Mouse (Mus musculus) hindbrain, postnatal 0 days (tissue): ENCODE measurements around the gene Olfr984. TPM values are rescaled to one million over a fixed set of nuclear protein-coding genes. Genes with fewer than 3 reads are reported as not detected.

Source experiments
- ATAC-seq: fragments of 200-750 bp; cut with Nextera tagmentation; 2 replicates; pipeline ENCODE4 v1.8.0; 2017; ENCODE audit warnings: mild to moderate bottlenecking, moderate TSS enrichment, moderate library complexity
- DNase-seq: peaks from one replicate; pipeline ENCODE4 v3.0.0-alpha.2; 2015; ENCODE audit warnings: low spot score
- H3K27ac ChIP-seq: fragments of 300-500 bp; sonication (generic); 2 replicates; pipeline ENCODE4 v1.5.1; 2014; ENCODE audit warnings: mild to moderate bottlenecking
- H3K27me3 ChIP-seq: fragments of 300-500 bp; sonication (generic); 2 replicates; pipeline ENCODE4 v1.6.1; 2014; ENCODE audit warnings: low read length, mixed read lengths; ENCODE audit not compliant: insufficient read depth
- H3K36me3 ChIP-seq: fragments of 300-500 bp; sonication (generic); 2 replicates; pipeline ENCODE4 v1.6.1; 2014; ENCODE audit warnings: low read length, mixed read lengths; ENCODE audit not compliant: insufficient read depth
- H3K4me1 ChIP-seq: fragments of 300-500 bp; sonication (generic); 2 replicates; pipeline ENCODE4 v1.6.1; 2014; ENCODE audit warnings: antibody characterized with exemption, low read length, mixed read lengths; ENCODE audit not compliant: insufficient read depth
- H3K4me2 ChIP-seq: fragments of 300-500 bp; sonication (generic); 2 replicates; pipeline ENCODE4 v1.6.1; 2014; ENCODE audit warnings: low read depth, mild to moderate bottlenecking, low read length, moderate library complexity, mixed read lengths
- H3K4me3 ChIP-seq: fragments of 300-500 bp; sonication (generic); 2 replicates; pipeline ENCODE4 v1.5.1; 2014; ENCODE audit warnings: low read length
- H3K9ac ChIP-seq: fragments of 300-500 bp; sonication (generic); replicated peaks from 2 replicates; pipeline ENCODE4 v1.6.1; 2014; ENCODE audit warnings: mild to moderate bottlenecking, low read length, moderate library complexity, mixed read lengths
- H3K9me3 ChIP-seq: fragments of 300-500 bp; sonication (generic); 2 replicates; pipeline ENCODE4 v1.6.1; 2016; ENCODE audit warnings: low read length, mixed read lengths
- CTCF ChIP-seq: IDR thresholded peaks from 2 replicates; pipeline ENCODE4 v1.5.1; 2016; ENCODE audit warnings: antibody characterized with exemption, control low read depth, low read depth
- WGBS: fragments of 180-500 bp; shearing (Covaris S2); extraction: QIAGEN DNeasy Blood & Tissue Kit; methylation state at CpG from one replicate; pipeline ENCODE4 v1.1.7; 2014; 5-methylcytosine and 5-hydroxymethylcytosine counted together
- polyA plus RNA-seq: library from polyadenylated mRNA; unstranded; fragments of >200 nt; fragmentation: Nextera tagmentation; extraction: Ambion mirVana; gene quantifications from 2 replicates; pipeline ENCODE4 v1.2.1, GENCODE M21; 2015
- total RNA-seq: library from RNA; depleted of rRNA; stranded (reverse); fragments of >200 nt; gene quantifications from 2 replicates; pipeline ENCODE4 v1.2.3, GENCODE M21; 2014; rRNA removed

Olfr984 gene
- total and polyA plus RNA-seq, 2 experiments from 2014 or later, result not detected

GRCm38 (mm10) chr9:40117287-40117659, 3.3 kb upstream of the Olfr984 start:
- 66% methylated on average over 5 of the region's 5 CpGs for WGBS
- Histone ChIP-seq H3K27me3 (no peaks in the 10 kb centered on the region), H3K27ac (no peak overlapping the region), H3K9ac (no peak overlapping the region), H3K4me2 (no peak overlapping the region), H3K36me3 (no peaks in the 10 kb centered on the region), H3K9me3 (no peaks in the 10 kb centered on the region), H3K4me3 (no peak overlapping the region), H3K4me1 (no peaks in the 10 kb centered on the region)
- no peak for ATAC-seq
- no peak for TF ChIP-seq CTCF
- no peak for DNase-seq

GRCm38 (mm10) chr9:40116645-40117286, 2.8 kb upstream of the Olfr984 start:
- Histone ChIP-seq H3K4me1 (no peaks in the 10 kb centered on the region), H3K36me3 (no peaks in the 10 kb centered on the region), H3K27me3 (no peaks in the 10 kb centered on the region), H3K9me3 (no peaks in the 10 kb centered on the region), H3K4me2 (no peak overlapping the region), H3K27ac (no peak overlapping the region), H3K4me3 (no peak overlapping the region), H3K9ac (no peak overlapping the region)
- WGBS, result 62% methylated on average over 10 of the region's 10 CpGs
- TF ChIP-seq CTCF, result no peak
- no peak for ATAC-seq
- DNase-seq, result no peak

GRCm38 (mm10) chr9:40094769-40095168, 19.2 kb downstream of the Olfr984 start:
- 56% methylated on average over 3 of the region's 3 CpGs for WGBS
- no peak for DNase-seq
- Histone ChIP-seq H3K9me3 (no peaks in the 10 kb centered on the region), H3K36me3 (no peaks in the 10 kb centered on the region), H3K4me1 (no peaks in the 10 kb centered on the region), H3K4me3 (no peak overlapping the region), H3K4me2 (no peak overlapping the region), H3K27ac (no peak overlapping the region), H3K27me3 (no peaks in the 10 kb centered on the region), H3K9ac (no peak overlapping the region)
- ATAC-seq, result no peak
- TF ChIP-seq CTCF, result no peak

- TF ChIP-seq CTCF, result no peak
- no peak within 1 kb of the TSS for H3K4me3 ChIP-seq
- DNase-seq (no peak), ATAC-seq (no peak)
- WGBS, result 85% methylated on average over 2 of the region's 2 CpGs
- no peak within 1 kb of the TSS for H3K4me2 ChIP-seq
- no peaks in the 10 kb centered on the region for H3K4me1 ChIP-seq
- H3K27me3 ChIP-seq, result no peaks in the 10 kb centered on the region
- no peak within 1 kb of the TSS for H3K9ac ChIP-seq
- no peak within 1 kb of the TSS for H3K27ac ChIP-seq
- no peaks in the 10 kb centered on the region for H3K36me3 ChIP-seq
- no peaks in the 10 kb centered on the region for H3K9me3 ChIP-seq
These were observed 20.5 kb downstream of the Olfr984 start, which contains the start of gene Olfr983 for GRCm38 (mm10) chr9:40093495-40093894. TSS of gene Olfr983 (minus strand) at chr9:40093595.

- TF ChIP-seq CTCF, result no peak
- no peaks in the 10 kb centered on the region for H3K9me3 ChIP-seq
- 80% methylated on average over 2 of the region's 2 CpGs for whole genome bisulfite sequencing
- no peak within 1 kb of the TSS for H3K4me3 ChIP-seq
- H3K27ac ChIP-seq, result no peak within 1 kb of the TSS
- H3K4me1 ChIP-seq, result no peaks in the 10 kb centered on the region
- DNase-seq (no peak), ATAC-seq (no peak)
- no peak within 1 kb of the TSS for H3K4me2 ChIP-seq
- H3K36me3 ChIP-seq, result no peaks in the 10 kb centered on the region
- no peak within 1 kb of the TSS for H3K9ac ChIP-seq
- H3K27me3 ChIP-seq, result no peaks in the 10 kb centered on the region
These were observed 40.5 kb downstream of the Olfr984 start, which contains the start of gene Olfr982 for GRCm38 (mm10) chr9:40073529-40073928. TSS of gene Olfr982 (plus strand) at chr9:40073829.

- TF ChIP-seq CTCF, result no peak
- no peaks in the 10 kb centered on the region for H3K4me1 ChIP-seq
- no peak overlapping the region for H3K27ac ChIP-seq
- H3K9ac ChIP-seq, result no peak overlapping the region
- H3K36me3 ChIP-seq, result no peaks in the 10 kb centered on the region
- no peaks in the 10 kb centered on the region for H3K27me3 ChIP-seq
- DNase-seq (no peak), ATAC-seq (no peak)
- no peak overlapping the region for H3K4me3 ChIP-seq
- WGBS, result 93% methylated on average over 19 of the region's 19 CpGs
- no peak overlapping the region for H3K4me2 ChIP-seq
- H3K9me3 ChIP-seq, result no peaks in the 10 kb centered on the region
These were observed 63.9 kb downstream of the Olfr984 start for GRCm38 (mm10) chr9:40050138-40050537.

Other genes starting within 250 kb of the Olfr984 start
- gene Olfr972, start 247.8 kb downstream of the Olfr984 start, total RNA-seq, result not detected in 2 replicates
- not detected in 2 replicates for gene Olfr972, start 247.8 kb downstream of the Olfr984 start, polyA plus RNA-seq
- not detected in 2 replicates for gene Olfr229, start 206.9 kb downstream of the Olfr984 start, total RNA-seq
- not detected in 2 replicates for gene Olfr229, start 206.9 kb downstream of the Olfr984 start, polyA plus RNA-seq
- not detected in 2 replicates for gene Olfr974, start 176.7 kb downstream of the Olfr984 start, total RNA-seq
- gene Olfr974, start 176.7 kb downstream of the Olfr984 start, polyA plus RNA-seq, result not detected in 2 replicates
- gene Olfr975, start 162.2 kb downstream of the Olfr984 start, total RNA-seq, result not detected in 2 replicates
- gene Olfr975, start 162.2 kb downstream of the Olfr984 start, polyA plus RNA-seq, result 0.05 TPM in 1 of 2 replicates, not detected in the other
- gene Olfr976, start 153.1 kb downstream of the Olfr984 start, total RNA-seq, result not detected in 2 replicates
- gene Olfr976, start 153.1 kb downstream of the Olfr984 start, polyA plus RNA-seq, result not detected in 2 replicates
- not detected in 2 replicates for gene Olfr978, start 122.1 kb downstream of the Olfr984 start, total RNA-seq
- not detected in 2 replicates for gene Olfr978, start 122.1 kb downstream of the Olfr984 start, polyA plus RNA-seq
- not detected in 2 replicates for gene Olfr979, start 110.7 kb downstream of the Olfr984 start, total RNA-seq
- gene Olfr979, start 110.7 kb downstream of the Olfr984 start, polyA plus RNA-seq, result not detected in 2 replicates
- gene Olfr980, start 104.6 kb downstream of the Olfr984 start, total RNA-seq, result not detected in 2 replicates
- gene Olfr980, start 104.6 kb downstream of the Olfr984 start, polyA plus RNA-seq, result not detected in 2 replicates
- not detected in 2 replicates for gene Olfr981, start 92.7 kb downstream of the Olfr984 start, total RNA-seq
- not detected in 2 replicates for gene Olfr981, start 92.7 kb downstream of the Olfr984 start, polyA plus RNA-seq
- gene Olfr982, start 40.4 kb downstream of the Olfr984 start, total RNA-seq, result not detected in 2 replicates
- not detected in 2 replicates for gene Olfr982, start 40.4 kb downstream of the Olfr984 start, polyA plus RNA-seq
- not detected in 2 replicates for gene Olfr983, start 20.6 kb downstream of the Olfr984 start, total RNA-seq
- not detected in 2 replicates for gene Olfr983, start 20.6 kb downstream of the Olfr984 start, polyA plus RNA-seq
- gene Olfr985, start 16.0 kb upstream of the Olfr984 start, total RNA-seq, result not detected in 2 replicates
- not detected in 2 replicates for gene Olfr985, start 16.0 kb upstream of the Olfr984 start, polyA plus RNA-seq
- not detected in 2 replicates for gene Tmem225, start 33.9 kb upstream of the Olfr984 start, total RNA-seq
- gene Tmem225, start 33.9 kb upstream of the Olfr984 start, polyA plus RNA-seq, result not detected in 2 replicates
- gene Olfr986, start 66.7 kb upstream of the Olfr984 start, total RNA-seq, result not detected in 2 replicates
- not detected in 2 replicates for gene Olfr986, start 66.7 kb upstream of the Olfr984 start, polyA plus RNA-seq
- gene Zfp202, start 78.1 kb upstream of the Olfr984 start, total RNA-seq, result 8.1 TPM in 2 replicates
- 4.9 TPM in 2 replicates for gene Zfp202, start 78.1 kb upstream of the Olfr984 start, polyA plus RNA-seq
- gene Scn3b, start 155.0 kb upstream of the Olfr984 start, total RNA-seq, result 154 and 159 TPM in 2 replicates
- gene Scn3b, start 155.0 kb upstream of the Olfr984 start, polyA plus RNA-seq, result 94.5 and 109 TPM in 2 replicates